Mouse (Mus musculus) erythroblast, embryonic 14.5 days (primary cell): Measurements from ENCODE around the gene Ethe1. TPM values are rescaled to one million over a fixed set of nuclear protein-coding genes. Genes with fewer than 3 reads are reported as not detected.
"Not testable (repeated sequence)": the region's sequence is repeated elsewhere in the genome, so short reads cannot be mapped to it uniquely, and the experiment has no call there.

Source experiments
- H3K27me3 ChIP-seq: 2 replicates; pipeline ENCODE4 v1.6.1; 2012; ENCODE audit warnings: inconsistent platforms; ENCODE audit not compliant: control insufficient read depth
- H3K36me3 ChIP-seq: 2 replicates; pipeline ENCODE4 v1.6.1; 2012; ENCODE audit warnings: mild to moderate bottlenecking, inconsistent platforms; ENCODE audit not compliant: control insufficient read depth
- H3K4me1 ChIP-seq: 2 replicates; pipeline ENCODE4 v1.6.1; 2012; ENCODE audit warnings: inconsistent platforms; ENCODE audit not compliant: control insufficient read depth
- H3K4me3 ChIP-seq: replicated peaks from 2 replicates; pipeline ENCODE3; 2012; ENCODE audit warnings: moderate library complexity, mild to moderate bottlenecking, inconsistent platforms
- H3K9me3 ChIP-seq: 2 replicates; pipeline ENCODE4 v1.6.1; 2012; ENCODE audit warnings: low read length, inconsistent platforms, mixed read lengths; ENCODE audit not compliant: control insufficient read depth
- GATA1 ChIP-seq: IDR thresholded peaks from 2 replicates; pipeline ENCODE4 v1.6.1; 2012; ENCODE audit warnings: low read length, inconsistent platforms, mixed read lengths
- TAL1 ChIP-seq: IDR thresholded peaks from 3 replicates; pipeline ENCODE4 v1.6.1; 2012; ENCODE audit warnings: low read length, inconsistent platforms, mixed read lengths
- polyA plus RNA-seq: library from polyadenylated mRNA; stranded (reverse); fragments of >175 nt; gene quantifications from 2 replicates; pipeline ENCODE4 v1.2.3, GENCODE M21; 2012

Ethe1 gene
- polyA plus RNA-seq, 1 experiment, result 1.8 TPM

- Histone ChIP-seq H3K4me1 (peaks cover 1% of the 10 kb centered on the region; the same call in 1 of the 2 replicates), H3K4me3 (no peak overlapping the region), H3K36me3 (no peaks in the 10 kb centered on the region), H3K9me3 (peaks cover 4% of the 10 kb centered on the region), H3K27me3 (peaks cover 8% of the 10 kb centered on the region)
- no peak for TF ChIP-seq TAL1
- TF ChIP-seq GATA1, result no peak
Observed at GRCm38 (mm10) chr7:24617763-24618162, 30.4 kb downstream of the Ethe1 start.

- H3K9me3 ChIP-seq, H3K4me3 ChIP-seq, H3K27me3 ChIP-seq, H3K4me1 ChIP-seq, H3K36me3 ChIP-seq: not testable (repeated sequence)
Observed at GRCm38 (mm10) chr7:24618374-24618773, 31.0 kb downstream of the Ethe1 start.

- no peaks in the 10 kb centered on the region for H3K36me3 ChIP-seq
- no peaks in the 10 kb centered on the region for H3K27me3 ChIP-seq
- peaks cover 6% of the 10 kb centered on the region for H3K9me3 ChIP-seq
- no peaks in the 10 kb centered on the region for H3K4me1 ChIP-seq
- TF ChIP-seq TAL1, result no peak
- TF ChIP-seq GATA1, result no peak
- no peak overlapping the region for H3K4me3 ChIP-seq
Observed at GRCm38 (mm10) chr7:24619671-24620397, 32.5 kb downstream of the Ethe1 start.

GRCm38 (mm10) chr7:24621193-24621592, 33.9 kb downstream of the Ethe1 start:
- Histone ChIP-seq H3K9me3 (peaks cover 6% of the 10 kb centered on the region), H3K4me1 (no peaks in the 10 kb centered on the region), H3K27me3 (no peaks in the 10 kb centered on the region), H3K36me3 (no peaks in the 10 kb centered on the region), H3K4me3 (no peak overlapping the region)
- TF ChIP-seq GATA1, result no peak

GRCm38 (mm10) chr7:24622967-24623366, 35.6 kb downstream of the Ethe1 start:
- H3K36me3 ChIP-seq, result no peaks in the 10 kb centered on the region
- H3K4me3 ChIP-seq, result no peak overlapping the region
- H3K4me1 ChIP-seq, result no peaks in the 10 kb centered on the region
- H3K27me3 ChIP-seq, result no peaks in the 10 kb centered on the region
- TF ChIP-seq GATA1, result no peak
- no peak for TF ChIP-seq TAL1
- H3K9me3 ChIP-seq, result peaks cover 6% of the 10 kb centered on the region

GRCm38 (mm10) chr7:24628685-24629610, 41.6 kb downstream of the Ethe1 start:
- Histone ChIP-seq H3K9me3 (no peaks in the 10 kb centered on the region), H3K36me3 (no peaks in the 10 kb centered on the region), H3K27me3 (no peaks in the 10 kb centered on the region), H3K4me3 (peak overlapping the region; percentile 45), H3K4me1 (peaks cover 8% of the 10 kb centered on the region)
- TF ChIP-seq TAL1 (no peak), GATA1 (no peak)

- H3K36me3 ChIP-seq, result no peaks in the 10 kb centered on the region
- no peaks in the 10 kb centered on the region for H3K9me3 ChIP-seq
- H3K4me1 ChIP-seq, result peaks cover 8% of the 10 kb centered on the region
- no peak overlapping the region for H3K4me3 ChIP-seq
- no peak for TF ChIP-seq TAL1
- TF ChIP-seq GATA1, result no peak
- no peaks in the 10 kb centered on the region for H3K27me3 ChIP-seq
Observed at GRCm38 (mm10) chr7:24629672-24630071, 42.3 kb downstream of the Ethe1 start.

GRCm38 (mm10) chr7:24630116-24630880, 43.0 kb downstream of the Ethe1 start:
- H3K4me1 ChIP-seq, result peaks cover 8% of the 10 kb centered on the region
- TF ChIP-seq GATA1 (no peak), TAL1 (no peak)
- no peaks in the 10 kb centered on the region for H3K27me3 ChIP-seq
- no peak overlapping the region for H3K4me3 ChIP-seq
- H3K9me3 ChIP-seq, result no peaks in the 10 kb centered on the region
- H3K36me3 ChIP-seq, result no peaks in the 10 kb centered on the region

- Histone ChIP-seq H3K9me3 (no peaks in the 10 kb centered on the region), H3K4me3 (no peak within 1 kb of the TSS), H3K36me3 (no peaks in the 10 kb centered on the region), H3K4me1 (peaks cover 16% of the 10 kb centered on the region), H3K27me3 (peaks cover 51% of the 10 kb centered on the region)
- TF ChIP-seq GATA1 (no peak), TAL1 (no peak)
Observed at GRCm38 (mm10) chr7:24636264-24636663, 48.9 kb downstream of the Ethe1 start, which contains the start of gene Lypd3. Gene Lypd3, plus strand, starts transcription at chr7:24636550.
